Mouse (Mus musculus): ENCODE results near the gene Ythdf1. TPM values are rescaled to one million over a fixed set of nuclear protein-coding genes. Genes with fewer than 3 reads are reported as not detected.

Ythdf1 gene
- 32.2 and 38.9 TPM in 2 replicates for total RNA-seq (2014; rRNA removed)
- polyA plus RNA-seq (2015; fragmentation: Nextera tagmentation; extraction: Ambion mirVana) = 50.1 and 56.6 TPM in 2 replicates

DNA sequence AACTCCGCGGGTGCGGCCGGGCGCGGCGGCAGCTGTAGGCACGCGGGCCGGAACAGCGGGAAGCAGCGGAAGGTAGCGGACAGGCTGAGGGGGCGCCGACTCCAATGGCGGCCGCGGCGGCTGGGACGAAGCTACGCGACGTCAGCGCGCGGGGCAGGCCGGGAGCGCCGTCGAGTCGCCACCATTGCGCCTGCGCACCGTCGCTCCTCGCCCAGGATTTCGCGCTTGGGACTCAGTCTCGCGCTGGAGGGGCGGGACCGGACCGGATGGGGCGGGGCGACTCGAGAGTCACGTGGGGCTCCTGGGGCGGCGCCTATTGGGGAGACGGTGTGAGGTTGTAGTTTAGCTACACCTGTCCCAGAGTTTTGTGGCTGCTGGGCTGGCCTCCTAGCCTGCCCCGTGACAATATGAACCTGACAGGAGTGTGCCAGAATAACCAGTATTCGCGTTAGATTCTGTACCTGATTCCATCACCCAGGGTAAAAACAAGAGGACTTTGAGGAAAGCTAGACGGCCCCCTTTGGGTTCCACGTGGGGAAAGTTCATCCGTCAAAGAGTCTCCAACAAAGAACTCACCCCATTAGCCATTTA lies at the start of gene Ythdf1:
Ythdf1 (minus strand) TSS at position 140 of the 591 bp plus-strand sequence.
- Histone ChIP-seq H3K4me3 (ENCODE audit: low read depth, low read length) (peak within 1 kb of the TSS; percentile 78), H3K27me3 (ENCODE audit: insufficient read depth, low read length) (no peaks in the 10 kb centered on the region), H3K4me1 (ENCODE audit: insufficient read depth, low read length) (peaks cover 6% of the 10 kb centered on the region; the same call in 1 of the 2 replicates), H3K9ac (replicated peaks; ENCODE audit: low read length, poor library complexity, severe bottlenecking) (peak within 1 kb of the TSS; percentile 95), H3K27ac (ENCODE audit: low read depth, low read length) (peak within 1 kb of the TSS; percentile 75), H3K4me2 (ENCODE audit: low read depth, low read length, poor library complexity, severe bottlenecking) (peak within 1 kb of the TSS; percentile 92), H3K36me3 (ENCODE audit: insufficient read depth, low read length) (peaks cover 15% of the 10 kb centered on the region), H3K9me3 (ENCODE audit: low read length) (no peaks in the 10 kb centered on the region)
- WGBS = under 1% methylated on average over 37 of the region's 56 CpGs
- TF ChIP-seq CTCF (IDR thresholded peaks at IDR 0.05) = no peak
- DNase-seq (ENCODE audit: low spot score) = peak; percentile 97
- peak; percentile 92 for ATAC-seq (ENCODE audit: low FRiP score)

DNA sequence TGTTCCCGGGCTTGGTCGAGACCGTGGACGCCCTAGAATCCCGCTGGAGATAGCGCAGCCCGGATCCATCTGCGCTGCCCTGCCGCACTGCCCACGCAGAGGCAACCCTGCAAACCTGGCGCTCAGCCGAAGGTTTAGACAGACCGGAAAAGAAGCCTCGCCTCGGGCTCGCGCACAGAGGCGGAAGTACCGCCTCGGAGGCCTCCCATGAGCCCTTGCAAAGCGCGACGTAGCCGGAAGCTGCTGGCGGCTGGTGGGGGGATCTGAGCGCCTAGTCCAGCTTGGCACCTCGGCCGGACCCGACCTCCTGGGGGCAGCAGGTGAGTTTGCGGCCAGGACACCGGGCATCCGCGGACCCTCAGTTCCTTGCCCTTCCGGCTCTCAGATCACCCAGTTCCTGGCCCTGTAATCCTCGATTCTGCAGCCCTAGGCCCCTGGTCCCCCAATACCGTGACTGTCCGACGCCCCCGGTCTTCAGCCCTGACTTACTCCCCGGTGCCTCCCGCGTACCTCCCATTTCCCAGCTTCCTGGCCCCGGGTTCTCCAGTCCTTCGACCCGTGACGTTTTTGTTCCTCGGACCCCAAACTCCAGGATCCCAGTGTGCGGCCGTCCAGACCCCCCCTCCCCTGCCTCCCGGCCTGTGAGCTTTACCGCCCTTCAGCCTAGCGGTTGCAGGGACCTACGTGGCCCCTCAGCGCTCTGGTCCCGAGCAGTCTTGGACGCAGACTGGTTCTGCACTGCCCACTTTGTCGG lies 46.4 kb upstream of the Ythdf1 start, which contains the start of gene Arfgap1:
Arfgap1 (plus strand) TSS at position 216 of the 754 bp plus-strand sequence.
- H3K9me3 ChIP-seq (ENCODE audit: low read length) = no peaks in the 10 kb centered on the region
- peak within 1 kb of the TSS; percentile 79 for H3K27ac ChIP-seq (ENCODE audit: low read depth, low read length)
- no peak; the same call in 1 of the 2 replicates for TF ChIP-seq CTCF (IDR thresholded peaks at IDR 0.05)
- H3K9ac ChIP-seq (replicated peaks; ENCODE audit: low read length, poor library complexity, severe bottlenecking) = peak within 1 kb of the TSS; percentile 94
- under 1% methylated on average over 56 of the region's 57 CpGs for WGBS
- no peaks in the 10 kb centered on the region for H3K27me3 ChIP-seq (ENCODE audit: insufficient read depth, low read length)
- ATAC-seq (ENCODE audit: low FRiP score) (peak; percentile 88), DNase-seq (ENCODE audit: low spot score) (peak; percentile 96)
- H3K4me3 ChIP-seq (ENCODE audit: low read depth, low read length) = peak within 1 kb of the TSS; percentile 83
- peak within 1 kb of the TSS; percentile 84 for H3K4me2 ChIP-seq (ENCODE audit: low read depth, low read length, poor library complexity, severe bottlenecking)
- 0 out of 2 replicates have a peak, but pooled peaks cover 2% of the 10 kb centered on the region for H3K4me1 ChIP-seq (ENCODE audit: insufficient read depth, low read length)
- H3K36me3 ChIP-seq (ENCODE audit: insufficient read depth, low read length) = peaks cover 11% of the 10 kb centered on the region

DNA sequence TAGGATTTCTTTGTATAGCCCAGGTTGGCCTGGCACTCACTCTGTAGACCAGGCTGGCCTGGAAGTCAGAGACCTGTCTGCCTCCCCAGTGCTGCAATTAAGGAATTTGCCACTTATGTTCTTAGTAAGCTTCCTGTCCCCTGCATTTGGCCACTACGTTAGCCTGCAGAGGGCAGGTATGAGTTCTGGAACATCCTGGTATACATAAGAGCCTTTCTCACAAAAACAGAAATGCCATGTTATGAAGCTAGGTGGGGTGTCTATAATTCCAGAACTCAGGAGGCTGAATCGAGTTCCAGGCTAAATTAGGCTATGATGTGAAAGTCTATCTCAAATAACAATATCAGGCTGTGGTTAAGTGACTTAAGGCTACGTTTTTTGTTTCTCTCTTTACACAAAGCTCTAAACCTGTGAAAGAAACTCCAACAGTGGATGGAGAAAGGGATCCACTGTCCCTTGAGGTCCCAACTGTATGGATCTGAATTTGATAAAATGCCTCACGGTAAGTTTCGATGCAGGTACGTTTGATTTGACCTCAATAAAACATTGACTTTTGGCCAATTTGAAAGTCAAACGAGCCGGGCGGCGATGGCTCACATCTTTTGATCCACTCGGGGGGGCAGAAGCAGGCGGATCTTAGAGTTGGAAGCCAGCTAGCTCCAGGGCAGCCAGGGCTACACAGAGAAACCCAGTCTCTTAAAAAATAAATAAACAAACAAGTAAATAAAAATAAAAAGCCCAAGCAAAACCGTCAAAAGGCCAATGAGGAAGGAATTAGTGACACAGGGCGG lies 45.5 kb upstream of the Ythdf1 start:
- ATAC-seq (ENCODE audit: low FRiP score) (peak; percentile 45; the same call in 1 of the 2 replicates), DNase-seq (ENCODE audit: low spot score) (peak; percentile 76)
- Histone ChIP-seq H3K4me3 (ENCODE audit: low read depth, low read length) (peak overlapping the region; percentile 83), H3K9ac (replicated peaks; ENCODE audit: low read length, poor library complexity, severe bottlenecking) (peak overlapping the region; percentile 94), H3K36me3 (ENCODE audit: insufficient read depth, low read length) (peaks cover 2% of the 10 kb centered on the region), H3K4me1 (ENCODE audit: insufficient read depth, low read length) (0 out of 2 replicates have a peak, but pooled peaks cover 2% of the 10 kb centered on the region), H3K27me3 (ENCODE audit: insufficient read depth, low read length) (no peaks in the 10 kb centered on the region), H3K4me2 (ENCODE audit: low read depth, low read length, poor library complexity, severe bottlenecking) (peak overlapping the region; percentile 84), H3K27ac (ENCODE audit: low read depth, low read length) (peak overlapping the region; percentile 79), H3K9me3 (ENCODE audit: low read length) (no peaks in the 10 kb centered on the region)
- TF ChIP-seq CTCF (IDR thresholded peaks at IDR 0.05) = peak; percentile 84
- 10% methylated on average over 14 of the region's 14 CpGs for WGBS

DNA sequence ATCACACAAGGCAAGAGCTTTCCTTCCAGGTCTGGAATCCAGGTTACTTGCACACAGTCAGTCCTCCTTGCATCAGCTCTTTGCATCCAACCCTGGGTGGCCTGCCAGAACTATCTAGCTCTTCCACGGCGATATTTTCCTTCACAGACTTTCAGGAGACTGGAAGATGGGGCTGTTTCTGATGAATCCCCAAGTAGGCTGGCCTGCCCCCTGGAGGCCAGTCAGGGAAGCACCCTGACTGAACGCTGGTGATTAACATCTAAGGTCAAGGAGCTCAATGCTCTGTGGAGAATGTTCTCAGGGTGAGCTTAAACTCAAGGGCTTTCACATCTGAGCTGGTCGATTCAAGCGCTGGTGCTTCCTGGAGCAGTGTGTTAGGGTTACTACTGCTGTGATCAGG lies 43.2 kb upstream of the Ythdf1 start:
- Histone ChIP-seq H3K27me3 (ENCODE audit: insufficient read depth, low read length) (no peaks in the 10 kb centered on the region), H3K36me3 (ENCODE audit: insufficient read depth, low read length) (no peaks in the 10 kb centered on the region), H3K27ac (ENCODE audit: low read depth, low read length) (no peak overlapping the region), H3K4me1 (ENCODE audit: insufficient read depth, low read length) (0 out of 2 replicates have a peak, but pooled peaks cover 2% of the 10 kb centered on the region), H3K9me3 (ENCODE audit: low read length) (no peaks in the 10 kb centered on the region), H3K9ac (replicated peaks; ENCODE audit: low read length, poor library complexity, severe bottlenecking) (no peak overlapping the region), H3K4me2 (ENCODE audit: low read depth, low read length, poor library complexity, severe bottlenecking) (no peak overlapping the region), H3K4me3 (ENCODE audit: low read depth, low read length) (no peak overlapping the region)
- DNase-seq (ENCODE audit: low spot score) (peak; percentile 64), ATAC-seq (ENCODE audit: low FRiP score) (no peak)
- WGBS = 3% methylated on average over 5 of the region's 5 CpGs
- peak; percentile 86 for TF ChIP-seq CTCF (IDR thresholded peaks at IDR 0.05)

DNA sequence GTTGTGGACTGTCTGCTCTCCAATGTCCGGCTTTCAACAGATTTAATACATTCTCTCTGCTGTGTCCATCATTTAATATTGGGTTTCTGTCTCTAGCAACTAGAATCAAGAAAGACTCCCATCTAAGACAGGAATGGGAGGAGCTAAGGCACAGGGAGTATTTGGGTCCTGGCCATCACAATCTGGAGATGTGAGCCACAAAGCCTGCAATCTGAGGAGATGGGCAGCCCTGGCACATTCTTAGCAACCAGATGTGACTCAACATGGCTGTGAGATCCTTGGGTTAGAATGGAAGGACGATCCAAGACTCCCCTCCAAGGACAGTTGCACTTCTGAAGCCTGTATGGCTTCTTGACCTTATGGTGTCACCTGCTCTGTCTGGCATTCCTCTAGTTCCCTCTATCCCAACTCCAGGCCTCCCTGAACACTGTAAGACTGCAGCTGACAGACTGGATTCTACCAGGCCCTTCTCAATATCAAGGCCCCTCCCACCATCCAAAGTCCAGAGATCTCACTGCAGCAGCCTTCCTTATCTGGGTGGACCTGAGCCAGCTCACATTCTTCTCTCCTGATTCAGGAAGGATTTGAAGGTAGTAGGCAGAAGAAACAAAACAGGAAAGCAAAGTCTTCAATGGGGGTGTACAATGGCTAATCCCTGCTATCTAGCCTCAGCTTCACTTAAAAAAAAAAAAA lies 42.0 kb upstream of the Ythdf1 start:
- no peaks in the 10 kb centered on the region for H3K4me1 ChIP-seq (ENCODE audit: insufficient read depth, low read length)
- H3K9me3 ChIP-seq (ENCODE audit: low read length) = no peaks in the 10 kb centered on the region
- no peak for ATAC-seq (ENCODE audit: low FRiP score)
- TF ChIP-seq CTCF (IDR thresholded peaks at IDR 0.05) = no peak
- DNase-seq (ENCODE audit: low spot score) = no peak
- H3K9ac ChIP-seq (replicated peaks; ENCODE audit: low read length, poor library complexity, severe bottlenecking) = no peak overlapping the region
- 69% methylated on average over 2 of the region's 2 CpGs for WGBS
- no peak overlapping the region for H3K4me2 ChIP-seq (ENCODE audit: low read depth, low read length, poor library complexity, severe bottlenecking)
- H3K27ac ChIP-seq (ENCODE audit: low read depth, low read length) = no peak overlapping the region
- H3K36me3 ChIP-seq (ENCODE audit: insufficient read depth, low read length) = no peaks in the 10 kb centered on the region
- no peak overlapping the region for H3K4me3 ChIP-seq (ENCODE audit: low read depth, low read length)
- no peaks in the 10 kb centered on the region for H3K27me3 ChIP-seq (ENCODE audit: insufficient read depth, low read length)

Measured in midbrain, postnatal 0 days (tissue).